In genomic region chr4:138996410-138996809, GRCm38 (mm10) we compare ENCODE assay signal across 13 mouse cellular contexts. TPM values are rescaled to one million over a fixed set of nuclear protein-coding genes. Genes with fewer than 3 reads are reported as not detected.
DNase-seq lines count a peak whose midpoint lies in the region; ATAC-seq and TF ChIP-seq lines count a peak whose summit lies in the region.
"Had no signal": no experiment of that assay in that cellular context is flagged by ENCODE, and none has a peak within 500 bp of the region (broad histone marks: within the 10 kb centered on the region; RNA-seq: fewer than 3 reads in every experiment).

No protein-coding gene starts in this region.

- H3K9ac ChIP-seq in heart, adult 2 months (ENCODE audit: low read depth, low read length), result no peak overlapping the region
- H3K9ac ChIP-seq in midbrain, postnatal 0 days (replicated peaks; ENCODE audit: low read length, poor library complexity, severe bottlenecking), result no peak overlapping the region
- no peak overlapping the region for H3K9ac ChIP-seq in midbrain, embryonic 16.5 days (ENCODE audit: low read depth, low read length)
- H3K9ac ChIP-seq: limb, embryonic 12.5 days had no signal

- no peaks in the 10 kb centered on the region for H3K9me3 ChIP-seq in midbrain, postnatal 0 days (ENCODE audit: low read length)
- no peaks in the 10 kb centered on the region for H3K9me3 ChIP-seq in midbrain, embryonic 16.5 days (replicated peaks; ENCODE audit: control insufficient read depth, low read length, poor library complexity, severe bottlenecking)
- H3K9me3 ChIP-seq: forebrain, embryonic 10.5 days had no signal

- TF ChIP-seq EP300 in heart, adult 2 months (IDR thresholded peaks at IDR 0.05; ENCODE audit: insufficient read depth, low read depth, low read length), result no peak

- peak; percentile 67 for TF ChIP-seq CTCF in heart, adult 2 months (IDR thresholded peaks at IDR 0.05)
- peak; percentile 59 for TF ChIP-seq CTCF in midbrain, postnatal 0 days (IDR thresholded peaks at IDR 0.05)

- H3K4me2 ChIP-seq in midbrain, postnatal 0 days (ENCODE audit: low read depth, low read length, poor library complexity, severe bottlenecking), result no peak overlapping the region
- H3K4me2 ChIP-seq in midbrain, embryonic 16.5 days (ENCODE audit: low read length), result no peak overlapping the region
- H3K4me2 ChIP-seq: limb, embryonic 12.5 days had no signal

- no peaks in the 10 kb centered on the region for H3K36me3 ChIP-seq in heart, adult 2 months (ENCODE audit: control insufficient read depth, insufficient read depth, low read length)
- H3K36me3 ChIP-seq in midbrain, postnatal 0 days (ENCODE audit: insufficient read depth, low read length), result no peaks in the 10 kb centered on the region
- no peaks in the 10 kb centered on the region for H3K36me3 ChIP-seq in midbrain, embryonic 16.5 days (ENCODE audit: control insufficient read depth, insufficient read depth, low read length)
- H3K36me3 ChIP-seq: forebrain, embryonic 10.5 days; limb, embryonic 12.5 days had no signal

- intact Hi-C loops in heart, adult 2 months (cut with DNase I), result no loop called here
- intact Hi-C loops in heart, postnatal 10 days (cut with DNase I), result no loop called here

- no peak for TF ChIP-seq POLR2A in heart, adult 2 months (IDR thresholded peaks at IDR 0.05; ENCODE audit: insufficient read depth, low read depth, low read length)

- 78% methylated on average over 5 of the region's 5 CpGs for WGBS in heart, adult 2 months
- WGBS in midbrain, postnatal 0 days, result 80% methylated on average over 5 of the region's 5 CpGs
- 82% methylated on average over 5 of the region's 5 CpGs for WGBS in midbrain, embryonic 16.5 days

- no peak for ATAC-seq in midbrain, postnatal 0 days (ENCODE audit: low FRiP score)
- ATAC-seq in midbrain, embryonic 16.5 days, result no peak

- no peaks in the 10 kb centered on the region for H3K27me3 ChIP-seq in heart, adult 2 months (ENCODE audit: control insufficient read depth, insufficient read depth, low read length)
- H3K27me3 ChIP-seq in midbrain, postnatal 0 days (ENCODE audit: insufficient read depth, low read length), result no peaks in the 10 kb centered on the region
- no peaks in the 10 kb centered on the region for H3K27me3 ChIP-seq in midbrain, embryonic 16.5 days (ENCODE audit: control insufficient read depth, insufficient read depth, low read depth, low read length)
- H3K27me3 ChIP-seq: limb, embryonic 12.5 days had no signal

- no peak overlapping the region for H3K27ac ChIP-seq in heart, adult 2 months
- no peak overlapping the region for H3K27ac ChIP-seq in midbrain, postnatal 0 days (ENCODE audit: low read depth, low read length)
- H3K27ac ChIP-seq in midbrain, embryonic 16.5 days (ENCODE audit: low read length), result no peak overlapping the region
- H3K27ac ChIP-seq: forebrain, embryonic 10.5 days; limb, embryonic 12.5 days had no signal

- H3K4me1 ChIP-seq in heart, adult 2 months (ENCODE audit: control insufficient read depth, insufficient read depth, low read length), result no peaks in the 10 kb centered on the region
- H3K4me1 ChIP-seq in midbrain, postnatal 0 days (ENCODE audit: insufficient read depth, low read length), result no peaks in the 10 kb centered on the region
- H3K4me1 ChIP-seq in midbrain, embryonic 16.5 days (ENCODE audit: control insufficient read depth, insufficient read depth, low read length), result no peaks in the 10 kb centered on the region
- H3K4me1 ChIP-seq: limb, embryonic 12.5 days had no signal

- no peaks in the 10 kb centered on the region for H3K79me2 ChIP-seq in heart, adult 2 months (replicated peaks; ENCODE audit: control insufficient read depth, insufficient read depth, low read length)

- no peak overlapping the region for H3K4me3 ChIP-seq in heart, adult 2 months
- no peak overlapping the region for H3K4me3 ChIP-seq in midbrain, postnatal 0 days (ENCODE audit: low read depth, low read length)
- no peak overlapping the region for H3K4me3 ChIP-seq in midbrain, embryonic 16.5 days (ENCODE audit: low read depth, low read length)
- H3K4me3 ChIP-seq: forebrain, embryonic 10.5 days; limb, embryonic 12.5 days had no signal

- no peak for DNase-seq in heart, adult 2 months
- no peak for DNase-seq in heart, postnatal 10 days
- DNase-seq in midbrain, postnatal 0 days (ENCODE audit: low spot score), result no peak
- DNase-seq in induced T-regulatory cell, adult 2 months (ENCODE audit: low read depth), result peak; percentile 71
- peak; percentile 68 for DNase-seq in thymus, postnatal 4 days
- DNase-seq in ovary, postnatal 10 days (ENCODE audit: low spot score), result no peak
- no peak for DNase-seq in right cerebral cortex, postnatal 25 days
- DNase-seq: kidney, adult 11 months; midbrain, embryonic 14.5 days; right cerebral cortex, adult 18-20 months had no signal

RNA-seq across cellular contexts. Expression of gene Tmco4, which starts 23.7 kb away (rescaled TPM):
- total RNA-seq in heart, adult 2 months (2021), result 10 to 100 TPM in 1 of 2 experiments, 1 to 10 TPM in 1; 9.2 to 11.7 TPM
- 8.4 and 12.2 TPM in 2 replicates for polyA plus RNA-seq in heart, adult 2 months (2012; rRNA removed)
- 10 to 100 TPM; 12.7 to 13.9 TPM for total RNA-seq in heart, postnatal 10 days (2021)
- 1.9 and 2.9 TPM in 2 replicates for total RNA-seq in midbrain, postnatal 0 days (2014; rRNA removed)
- polyA plus RNA-seq in midbrain, postnatal 0 days (2015; fragmentation: Nextera tagmentation; extraction: Ambion mirVana), result 1.1 and 1.3 TPM in 2 replicates
- 0.62 and 0.84 TPM in 2 replicates for polyA plus RNA-seq in midbrain, embryonic 16.5 days (2015; fragmentation: Nextera tagmentation; extraction: Ambion mirVana)

RNA-seq across cellular contexts. Expression of gene Rnf186, which starts 29.5 kb away (rescaled TPM):
- not detected for total RNA-seq in heart, adult 2 months (2021)
- polyA plus RNA-seq in heart, adult 2 months (2012; rRNA removed), result 2.0 TPM in 1 of 2 replicates, not detected in the other
- not detected for total RNA-seq in heart, postnatal 10 days (2021)
- total RNA-seq in midbrain, postnatal 0 days (2014; rRNA removed), result not detected in 2 replicates
- not detected in 2 replicates for polyA plus RNA-seq in midbrain, postnatal 0 days (2015; fragmentation: Nextera tagmentation; extraction: Ambion mirVana)
- not detected in 2 replicates for polyA plus RNA-seq in midbrain, embryonic 16.5 days (2015; fragmentation: Nextera tagmentation; extraction: Ambion mirVana)
- polyA plus RNA-seq: forebrain, embryonic 10.5 days; limb, embryonic 12.5 days; midbrain, embryonic 14.5 days had no signal

Comparison
In these comparisons a context has a peak if more than half of its experiments do, and no peak if none do; other contexts are left out.
1. DNase-seq: peak in induced T-regulatory cell, adult 2 months (single experiment) and thymus, postnatal 4 days (single experiment); none in heart, adult 2 months (0 of 2), heart, postnatal 10 days (0 of 2), midbrain, postnatal 0 days (single experiment), ovary, postnatal 10 days (single experiment) and right cerebral cortex, postnatal 25 days (single experiment).